Mouse (Mus musculus) kidney, adult 9 months (tissue): ENCODE data around the gene Crnn.

Experiments used
- DNase-seq: peaks from one replicate; pipeline ENCODE4 v3.0.0; 2022

Crnn gene

GRCm38 (mm10) chr3:93144510-93145051 is at the start of gene Crnn:
TSS of gene Crnn (plus strand) at chr3:93144787.
- DNase-seq = no peak

DNA sequence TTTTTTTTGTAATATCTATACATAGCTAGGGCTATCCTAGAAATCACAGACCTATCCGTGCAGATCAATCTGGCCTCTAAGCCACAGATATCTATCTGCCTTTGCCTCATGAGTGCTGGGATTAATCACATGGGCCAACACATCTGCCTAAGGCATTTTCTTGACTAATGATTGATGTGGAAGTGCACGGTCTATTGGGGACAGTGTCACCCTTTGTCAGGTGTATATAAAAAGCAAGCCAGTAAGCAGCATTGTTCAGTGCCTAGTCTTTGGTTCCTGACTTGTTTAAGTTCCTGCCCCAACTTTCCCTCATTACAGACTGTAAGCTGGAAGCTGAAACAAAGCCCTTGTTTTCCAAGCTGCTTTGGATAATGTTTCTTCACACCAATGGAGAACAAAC is 48.1 kb upstream of the Crnn start:
- no peak for DNase-seq

- DNase-seq = peak; percentile 26
These were observed 32.9 kb upstream of the Crnn start for GRCm38 (mm10) chr3:93111668-93112067.

DNA sequence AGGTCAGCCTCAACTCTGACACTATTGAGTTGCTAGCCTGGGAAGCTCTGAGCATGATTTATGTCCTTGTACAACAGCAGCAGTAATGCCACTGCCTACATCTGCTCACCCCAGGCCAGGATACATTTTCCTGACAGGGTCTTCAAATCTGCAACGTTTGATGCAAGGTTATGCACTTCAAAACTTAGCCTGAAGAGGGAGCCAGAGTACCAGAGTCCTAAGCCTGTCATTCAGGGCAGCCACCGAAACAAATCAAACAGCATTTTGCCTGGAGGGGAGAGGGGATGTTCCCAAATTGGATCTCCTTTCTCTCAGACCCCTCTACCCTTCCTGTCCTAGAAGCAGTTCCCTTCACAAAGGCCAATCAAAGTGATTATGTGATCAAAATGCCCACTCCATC is 30.1 kb upstream of the Crnn start:
- peak; percentile 37 for DNase-seq

DNA sequence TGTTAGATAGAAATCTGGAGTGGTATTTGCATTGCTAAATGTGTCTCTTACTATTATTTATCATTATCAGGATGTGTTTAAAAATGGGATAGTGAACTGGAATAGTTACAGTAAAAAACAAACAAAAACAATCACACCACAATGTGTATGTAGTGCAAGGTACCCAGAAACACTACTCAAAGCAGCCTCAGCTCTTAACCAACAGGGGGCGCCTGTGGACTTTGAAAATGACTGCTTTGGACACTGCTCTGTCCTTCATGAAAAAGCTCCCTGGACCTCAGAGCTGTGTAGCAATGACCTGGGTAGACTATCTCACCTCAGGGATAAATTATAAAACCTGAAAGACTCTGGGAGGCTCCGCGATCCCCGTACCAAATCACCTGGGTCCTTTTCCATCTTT is 25.5 kb upstream of the Crnn start:
- peak; percentile 26 for DNase-seq

GRCm38 (mm10) chr3:93128052-93128451 is 16.5 kb upstream of the Crnn start:
- DNase-seq = no peak

DNA sequence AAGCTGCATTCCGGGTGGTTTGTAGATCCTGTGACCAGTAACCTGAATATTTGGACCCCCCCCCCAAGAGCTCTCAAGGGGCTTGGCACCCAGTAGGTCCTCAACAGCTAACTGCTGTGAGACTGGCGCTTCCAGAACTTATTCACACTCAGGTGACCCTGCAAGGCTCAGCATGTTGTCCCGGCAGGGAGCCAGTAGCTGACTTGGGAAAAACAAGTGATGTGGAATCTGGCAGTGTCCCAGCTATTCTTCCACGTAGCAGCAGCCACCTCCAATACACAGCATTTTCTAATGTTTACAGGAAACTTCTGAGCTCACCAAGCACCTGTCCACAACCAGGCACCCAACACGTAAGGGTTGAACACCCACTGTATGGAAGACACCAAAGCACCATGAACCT is 15.5 kb upstream of the Crnn start:
- peak; percentile 73 for DNase-seq

GRCm38 (mm10) chr3:93130460-93130859 is 14.1 kb upstream of the Crnn start:
- peak; percentile 75 for DNase-seq

DNA sequence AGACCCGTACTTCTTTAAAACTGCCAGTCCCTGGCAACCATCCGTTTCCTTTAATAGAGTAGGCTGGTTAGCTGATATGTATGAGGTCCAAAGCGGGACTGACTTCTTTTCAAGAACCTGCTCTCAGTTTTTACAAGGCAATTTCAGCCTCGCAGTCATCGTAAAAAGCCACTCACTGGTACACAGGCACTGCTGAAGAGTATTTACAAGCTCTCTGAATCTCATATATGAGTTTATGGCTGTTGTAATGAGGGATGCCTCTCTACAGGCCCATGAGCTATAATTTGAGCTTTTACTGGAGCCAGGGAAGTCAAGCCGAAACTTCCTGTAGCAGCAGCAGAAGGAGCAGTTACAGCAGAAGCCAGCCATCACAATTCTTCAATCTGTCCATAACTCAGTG is 17.9 kb downstream of the Crnn start:
- no peak for DNase-seq

DNA sequence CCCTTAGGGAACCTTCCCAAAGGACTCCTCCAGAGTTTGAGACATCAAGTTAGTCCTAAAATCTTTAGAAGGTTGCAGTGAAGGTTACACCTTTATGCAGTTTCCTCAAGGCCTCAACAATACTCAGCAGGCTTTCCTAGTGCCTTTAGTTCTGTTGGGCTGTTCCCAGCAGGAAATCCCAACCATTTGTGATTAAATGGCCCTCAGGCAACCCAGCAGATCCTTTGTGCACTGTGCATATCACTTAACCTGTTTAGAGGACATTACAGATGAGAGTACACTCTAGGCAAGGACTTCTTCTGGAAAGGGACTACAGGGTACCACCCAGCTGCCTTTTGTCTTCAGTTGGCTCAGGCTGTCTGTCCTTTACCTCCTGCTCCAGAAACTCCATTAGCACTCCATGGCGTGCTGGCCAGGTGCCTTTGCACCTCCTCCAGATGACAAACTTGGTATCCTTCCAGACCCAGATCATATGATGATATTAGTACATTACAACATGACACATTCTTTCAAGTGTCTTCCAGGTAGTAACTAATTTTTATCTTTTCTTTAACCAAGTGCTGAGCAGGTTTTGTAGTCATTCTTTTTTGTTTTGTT is 18.5 kb downstream of the Crnn start:
- DNase-seq = no peak

- no peak for DNase-seq
These were observed 36.3 kb downstream of the Crnn start for GRCm38 (mm10) chr3:93180856-93181255.

- no peak for DNase-seq
These were observed 52.4 kb downstream of the Crnn start, which contains the start of gene Flg2 for GRCm38 (mm10) chr3:93196978-93197377. TSS of gene Flg2 (plus strand) at chr3:93197278.
